Mouse (Mus musculus) bone marrow, adult 2 months (tissue): ENCODE results near the gene Syn3. TPM values are rescaled to one million over a fixed set of nuclear protein-coding genes. Genes with fewer than 3 reads are reported as not detected.

Source experiments
- H3K27ac ChIP-seq: fragments of 200-500 bp; 2 replicates; pipeline ENCODE4 v1.5.1; 2012; ENCODE audit warnings: low read depth, mild to moderate bottlenecking, control low read depth, inconsistent platforms, low read length; ENCODE audit not compliant: control insufficient read depth, poor library complexity, insufficient read depth
- H3K4me1 ChIP-seq: fragments of 200-500 bp; 2 replicates; pipeline ENCODE4 v1.6.1; 2011; ENCODE audit warnings: low read length; ENCODE audit not compliant: control insufficient read depth, insufficient read depth
- H3K4me3 ChIP-seq: fragments of 200-500 bp; replicated peaks from 2 replicates; pipeline ENCODE3; 2011; ENCODE audit warnings: mild to moderate bottlenecking, low read depth, low read length, control low read depth; ENCODE audit not compliant: control insufficient read depth
- CTCF ChIP-seq: fragments of 200-500 bp; IDR thresholded peaks from 2 replicates; pipeline ENCODE4 v1.5.1; 2011; ENCODE audit warnings: low read length, control low read depth; ENCODE audit not compliant: control insufficient read depth, insufficient read depth
- POLR2A ChIP-seq: fragments of 200-500 bp; IDR thresholded peaks from 2 replicates; pipeline ENCODE4 v1.6.1; 2011; ENCODE audit warnings: low read depth, mild to moderate bottlenecking, control low read depth, low read length, borderline replicate concordance; ENCODE audit not compliant: control insufficient read depth
- WGBS: fragments of 180-500 bp; shearing (Covaris S2); methylation state at CpG from one replicate; pipeline ENCODE4 v1.1.7; 2018; 5-methylcytosine and 5-hydroxymethylcytosine counted together
- polyA plus RNA-seq: library from polyadenylated mRNA; stranded (reverse); fragments of >200 nt; gene quantifications from 2 replicates; pipeline ENCODE4 v1.2.4, GENCODE M21; 2011; ENCODE audit warnings: low replicate concordance; ENCODE audit not compliant: missing spikeins, insufficient read depth, insufficient read length

Gene Syn3
- polyA plus RNA-seq, 1 experiment: 0.75 TPM

- TF ChIP-seq CTCF: no peak
- TF ChIP-seq POLR2A: no peak
- H3K27ac ChIP-seq: no peak overlapping the region
- whole genome bisulfite sequencing: 51% methylated on average over 7 of the region's 7 CpGs
- H3K4me1 ChIP-seq: no peaks in the 10 kb centered on the region; the same call in 1 of the 2 replicates
- H3K4me3 ChIP-seq: no peak overlapping the region
These were observed 22.0 kb downstream of the Syn3 start for GRCm38 (mm10) chr10:86476720-86477119.

GRCm38 (mm10) chr10:86475270-86475669 is 23.4 kb downstream of the Syn3 start:
- H3K27ac ChIP-seq: no peak overlapping the region
- 52% methylated on average over 5 of the region's 5 CpGs for WGBS
- no peak for TF ChIP-seq POLR2A
- no peak overlapping the region for H3K4me3 ChIP-seq
- no peaks in the 10 kb centered on the region; the same call in 1 of the 2 replicates for H3K4me1 ChIP-seq

- no peak overlapping the region for H3K27ac ChIP-seq
- TF ChIP-seq CTCF (no peak), POLR2A (no peak)
- no peaks in the 10 kb centered on the region; the same call in 1 of the 2 replicates for H3K4me1 ChIP-seq
- WGBS: 78% methylated on average over 8 of the region's 8 CpGs
- H3K4me3 ChIP-seq: no peak overlapping the region
These were observed 24.2 kb downstream of the Syn3 start for GRCm38 (mm10) chr10:86474176-86475154.

- TF ChIP-seq POLR2A: no peak
- peak; percentile 56 for TF ChIP-seq CTCF
- H3K4me3 ChIP-seq: no peak overlapping the region
- WGBS: 36% methylated on average over 3 of the region's 3 CpGs
- H3K27ac ChIP-seq: no peak overlapping the region
- no peaks in the 10 kb centered on the region; the same call in 1 of the 2 replicates for H3K4me1 ChIP-seq
These were observed 25.0 kb downstream of the Syn3 start for GRCm38 (mm10) chr10:86473637-86474154.

GRCm38 (mm10) chr10:86468612-86469546 is 29.8 kb downstream of the Syn3 start:
- Histone ChIP-seq H3K27ac (no peak overlapping the region), H3K4me3 (no peak overlapping the region), H3K4me1 (no peaks in the 10 kb centered on the region)
- WGBS: 63% methylated on average over 13 of the region's 13 CpGs
- TF ChIP-seq POLR2A (no peak), CTCF (no peak)

- no peak overlapping the region for H3K27ac ChIP-seq
- WGBS: 27% methylated on average over 5 of the region's 5 CpGs
- TF ChIP-seq CTCF: peak; percentile 76
- TF ChIP-seq POLR2A: no peak
- no peaks in the 10 kb centered on the region for H3K4me1 ChIP-seq
- H3K4me3 ChIP-seq: no peak overlapping the region
These were observed 35.0 kb downstream of the Syn3 start for GRCm38 (mm10) chr10:86463538-86464199.

GRCm38 (mm10) chr10:86459643-86460042 is 39.1 kb downstream of the Syn3 start:
- no peaks in the 10 kb centered on the region for H3K4me1 ChIP-seq
- no peak for TF ChIP-seq CTCF
- no peak for TF ChIP-seq POLR2A
- WGBS: 92% methylated on average over 1 of the region's 1 CpGs
- H3K4me3 ChIP-seq: no peak overlapping the region
- no peak overlapping the region for H3K27ac ChIP-seq
